ENCODE assay signal across 7 mouse cellular contexts in the genomic region with DNA sequence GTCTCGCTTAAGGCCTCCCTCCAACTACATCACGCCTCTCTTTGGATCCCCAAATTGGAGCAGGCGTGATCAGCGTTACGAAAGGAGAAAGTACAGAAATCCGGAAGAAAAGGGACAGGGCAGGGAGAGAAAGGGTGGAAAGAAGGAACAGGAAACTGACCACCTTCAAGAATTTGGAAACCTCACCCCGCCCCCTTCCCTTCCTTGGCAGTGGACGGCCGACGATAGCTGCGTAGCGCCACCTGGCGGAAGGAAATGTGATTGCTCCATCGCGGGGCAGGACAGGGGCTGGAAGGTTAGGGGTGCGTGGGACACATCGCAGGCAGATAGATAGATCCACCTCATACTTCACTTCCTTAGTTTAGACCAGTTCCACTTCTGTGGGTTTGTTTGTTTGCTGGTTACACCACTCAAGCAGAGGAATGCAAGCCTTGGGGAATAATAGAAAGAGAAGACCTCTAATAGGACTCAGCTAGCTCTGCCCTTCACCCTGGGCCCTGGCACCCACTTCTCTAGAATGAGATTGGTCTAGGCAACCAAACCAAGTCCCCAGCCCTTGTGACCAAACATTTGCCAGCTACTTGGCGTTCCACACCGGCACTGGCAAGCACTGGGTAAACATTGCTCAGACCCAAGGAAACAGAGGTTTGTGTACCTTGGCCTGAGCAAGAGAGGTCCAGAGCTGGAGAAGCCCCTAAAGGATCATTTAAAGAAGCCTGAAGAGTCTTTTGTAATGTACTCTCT. TPM values are rescaled to one million over a fixed set of nuclear protein-coding genes. Genes with fewer than 3 reads are reported as not detected.
DNase-seq lines count a peak whose midpoint lies in the region; ATAC-seq and TF ChIP-seq lines count a peak whose summit lies in the region.

No protein-coding gene starts in this region.

- no peaks in the 10 kb centered on the region for H3K9me3 ChIP-seq in forebrain, embryonic 14.5 days (replicated peaks; ENCODE audit: control insufficient read depth, low read length)
- H3K9me3 ChIP-seq in megakaryocyte, embryonic 14.5 days = no peaks in the 10 kb centered on the region; the same call in 1 of the 2 replicates

- ATAC-seq in Patski = peak; percentile 5
- 0 out of 2 replicates have a peak, but pooled peaks have one; percentile 35 for ATAC-seq in forebrain, embryonic 14.5 days

- POLR2A ChIA-PET in Patski (lab: Charles Lee) = interaction anchor here (1.6 kb wide), 1 partner anchor 21 kb away, joined by 5 read pairs; a partner anchor contains a TSS

- peaks cover 3% of the 10 kb centered on the region for H3K4me1 ChIP-seq in forebrain, embryonic 14.5 days (ENCODE audit: control insufficient read depth, insufficient read depth, low read length)
- peaks cover 34% of the 10 kb centered on the region for H3K4me1 ChIP-seq in megakaryocyte, embryonic 14.5 days

- in situ Hi-C loops in Patski (cut with MboI; ENCODE audit: low pct_unique_long_range_greater_than_20kb) = loop anchor here (10.0 kb wide), 1 partner anchor 189 kb away; no protein-coding TSS in a partner anchor

- no peak for DNase-seq in Patski (ENCODE audit: low read depth, low spot score)
- DNase-seq in cerebellum, adult 18-20 months = peak; percentile 78 to 84
- DNase-seq in forebrain, embryonic 14.5 days (ENCODE audit: low spot score) = peak; percentile 81
- peak; percentile 86 for DNase-seq in heart, postnatal 4 days
- peak; percentile 44 to 61 for DNase-seq in layer of hippocampus, postnatal 36 days
- DNase-seq in right cerebral cortex, postnatal 14 days = peak; percentile 62

- CTCF ChIA-PET in Patski (lab: Charles Lee) = interaction anchor here (1.3 to 2.6 kb wide), 4 partner anchors 10 to 127 kb away, joined by 3 to 14 read pairs (median 4); a partner anchor contains a TSS

- peaks cover 5% of the 10 kb centered on the region for H3K27me3 ChIP-seq in Patski
- H3K27me3 ChIP-seq in forebrain, embryonic 14.5 days (replicated peaks; ENCODE audit: control insufficient read depth, insufficient read depth, low read length) = peaks cover 39% of the 10 kb centered on the region
- H3K27me3 ChIP-seq in megakaryocyte, embryonic 14.5 days (replicated peaks) = peaks cover 86% of the 10 kb centered on the region

- H3K4me3 ChIP-seq in forebrain, embryonic 14.5 days (ENCODE audit: low read depth, low read length) = 0 out of 2 replicates have a peak overlapping the region, but pooled peaks have one; percentile 8
- peak overlapping the region; percentile 65 for H3K4me3 ChIP-seq in megakaryocyte, embryonic 14.5 days (replicated peaks)

- peak overlapping the region; percentile 29; the same call in 1 of the 2 replicates for H3K9ac ChIP-seq in forebrain, embryonic 14.5 days (ENCODE audit: low read length)

- H3K36me3 ChIP-seq in forebrain, embryonic 14.5 days (ENCODE audit: control insufficient read depth, insufficient read depth, low read length) = no peaks in the 10 kb centered on the region
- H3K36me3 ChIP-seq in megakaryocyte, embryonic 14.5 days (replicated peaks; ENCODE audit: low read length) = no peaks in the 10 kb centered on the region

- WGBS in forebrain, embryonic 14.5 days = 4% methylated on average over 19 of the region's 19 CpGs

- H3K4me2 ChIP-seq in forebrain, embryonic 14.5 days (ENCODE audit: low read length) = peak overlapping the region; percentile 44

- no peak overlapping the region for H3K27ac ChIP-seq in forebrain, embryonic 14.5 days (ENCODE audit: low read depth, low read length)

- no peak for TF ChIP-seq CTCF in Patski (IDR thresholded peaks at IDR 0.05)

RNA-seq across cellular contexts. Expression of a gene that starts 4.0 kb away (rescaled TPM):
- polyA plus RNA-seq in Patski (2021) = 32.3 TPM
- polyA plus RNA-seq in forebrain, embryonic 14.5 days (2014; fragmentation: Nextera tagmentation; extraction: Ambion mirVana) = 22.4 and 31.3 TPM in 2 replicates
- 10 to 100 TPM; 61.8 to 75.0 TPM for total RNA-seq in heart, postnatal 4 days (2021)
- total RNA-seq in layer of hippocampus, postnatal 36 days (2021) = 10 to 100 TPM; 41.1 to 43.3 TPM
- 0.85 TPM in 1 of 2 replicates, not detected in the other for polyA plus RNA-seq in megakaryocyte, embryonic 14.5 days (2012; ENCODE audit: insufficient read depth, low replicate concordance)

RNA-seq across cellular contexts. Expression of a gene that starts 4.1 kb away (rescaled TPM):
- not detected for polyA plus RNA-seq in Patski (2021)
- polyA plus RNA-seq in forebrain, embryonic 14.5 days (2014; fragmentation: Nextera tagmentation; extraction: Ambion mirVana) = not detected in 2 replicates
- not detected for total RNA-seq in heart, postnatal 4 days (2021)
- total RNA-seq in layer of hippocampus, postnatal 36 days (2021) = 1 to 10 TPM; 1.7 to 2.9 TPM
- polyA plus RNA-seq in megakaryocyte, embryonic 14.5 days (2012; ENCODE audit: insufficient read depth, low replicate concordance) = 1.1 TPM in 1 of 2 replicates, not detected in the other

RNA-seq across cellular contexts. Expression of a gene that starts 15.3 kb away (rescaled TPM):
- polyA plus RNA-seq in Patski (2021) = 48.0 TPM
- polyA plus RNA-seq in forebrain, embryonic 14.5 days (2014; fragmentation: Nextera tagmentation; extraction: Ambion mirVana) = 14.9 and 19.7 TPM in 2 replicates
- total RNA-seq in heart, postnatal 4 days (2021) = 10 to 100 TPM; 26.0 to 26.6 TPM
- 10 to 100 TPM; 38.2 to 43.5 TPM for total RNA-seq in layer of hippocampus, postnatal 36 days (2021)
- polyA plus RNA-seq in megakaryocyte, embryonic 14.5 days (2012; ENCODE audit: insufficient read depth, low replicate concordance) = 45.3 and 55.8 TPM in 2 replicates

RNA-seq across cellular contexts. Expression of a gene that starts 21.7 kb away (rescaled TPM):
- 33.4 TPM for polyA plus RNA-seq in Patski (2021)
- 10.0 and 12.3 TPM in 2 replicates for polyA plus RNA-seq in forebrain, embryonic 14.5 days (2014; fragmentation: Nextera tagmentation; extraction: Ambion mirVana)
- 1 to 10 TPM; 4.0 TPM for total RNA-seq in heart, postnatal 4 days (2021)
- total RNA-seq in layer of hippocampus, postnatal 36 days (2021) = 1 to 10 TPM; 3.9 to 6.9 TPM
- polyA plus RNA-seq in megakaryocyte, embryonic 14.5 days (2012; ENCODE audit: insufficient read depth, low replicate concordance) = 8.2 TPM in 1 of 2 replicates, not detected in the other

RNA-seq across cellular contexts. Expression of a gene that starts 21.7 kb away (rescaled TPM):
- 93.5 TPM for polyA plus RNA-seq in Patski (2021)
- 59.8 and 66.4 TPM in 2 replicates for polyA plus RNA-seq in forebrain, embryonic 14.5 days (2014; fragmentation: Nextera tagmentation; extraction: Ambion mirVana)
- 10 to 100 TPM; 82.9 to 87.9 TPM for total RNA-seq in heart, postnatal 4 days (2021)
- 100 to 1,000 TPM; 181 to 184 TPM for total RNA-seq in layer of hippocampus, postnatal 36 days (2021)
- 26.7 and 30.6 TPM in 2 replicates for polyA plus RNA-seq in megakaryocyte, embryonic 14.5 days (2012; ENCODE audit: insufficient read depth, low replicate concordance)

Comparison
In these comparisons a context has a peak if more than half of its experiments do, and no peak if none do; other contexts are left out.
1. RNA of a gene that starts 4.0 kb away (polyA plus RNA-seq): 32.3 TPM in Patski (single experiment) and 22.4 to 31.3 TPM in forebrain, embryonic 14.5 days; 0.85 TPM in megakaryocyte, embryonic 14.5 days; every median in the first group is over 10 times any median in the second.